Mouse (Mus musculus) CH12.LX (cell line): ENCODE measurements around the gene Gm7694.

Source experiments
- BHLHE40 ChIP-seq: IDR thresholded peaks from 2 replicates; pipeline ENCODE4 v1.6.1; 2011; ENCODE audit warnings: mild to moderate bottlenecking, low read depth, low read length, improper control_type of control experiment
- CHD1 ChIP-seq: IDR thresholded peaks from 2 replicates; pipeline ENCODE4 v1.6.1; 2012; ENCODE audit warnings: low read depth, low read length, improper control_type of control experiment, inconsistent platforms
- CHD2 ChIP-seq: IDR thresholded peaks from 2 replicates; pipeline ENCODE4 v1.6.1; 2011; ENCODE audit warnings: low read length, improper control_type of control experiment
- CTCF ChIP-seq, 2 experiments: IDR thresholded peaks in 1 of 2; conservative IDR thresholded peaks in 1 of 2; 2 replicates each; pipeline ENCODE4 v1.5.1; 2011 to 2012; ENCODE audit warnings: low read depth in 2 of 2, low read length in 2 of 2, improper control_type of control experiment in 1 of 2, inconsistent platforms in 1 of 2, mild to moderate bottlenecking in 1 of 2, moderate library complexity in 1 of 2
- E2F4 ChIP-seq: IDR thresholded peaks from 2 replicates; pipeline ENCODE4 v1.6.1; 2011; ENCODE audit warnings: low read depth, low read length, improper control_type of control experiment; ENCODE audit not compliant: insufficient replicate concordance
- EP300 ChIP-seq: IDR thresholded peaks from 2 replicates; pipeline ENCODE4 v1.6.1; 2011; ENCODE audit warnings: low read length, improper control_type of control experiment
- KAT2A ChIP-seq: IDR thresholded peaks from 2 replicates; pipeline ENCODE4 v1.6.1; 2012; ENCODE audit warnings: low read length, improper control_type of control experiment, inconsistent platforms; ENCODE audit not compliant: insufficient replicate concordance
- MYC ChIP-seq: IDR thresholded peaks from 2 replicates; pipeline ENCODE4 v1.6.1; 2011; ENCODE audit warnings: low read depth, mild to moderate bottlenecking, improper control_type of control experiment, low read length
- NRF1 ChIP-seq: IDR thresholded peaks from 2 replicates; pipeline ENCODE4 v1.6.1; 2014; ENCODE audit warnings: low read depth, mild to moderate bottlenecking, inconsistent platforms, low read length, improper control_type of control experiment, moderate library complexity
- PAX5 ChIP-seq: IDR thresholded peaks from 2 replicates; pipeline ENCODE4 v1.6.1; 2012; ENCODE audit warnings: low read length, inconsistent platforms, mixed read lengths
- POLR2A ChIP-seq: IDR thresholded peaks from 2 replicates; pipeline ENCODE4 v1.6.1; 2011; ENCODE audit warnings: low read depth, mild to moderate bottlenecking, improper control_type of control experiment, low read length
- RAD21 ChIP-seq: IDR thresholded peaks from 2 replicates; pipeline ENCODE4 v1.6.1; 2011; ENCODE audit warnings: low read depth, mild to moderate bottlenecking, low read length, improper control_type of control experiment, moderate library complexity
- TCF12 ChIP-seq: IDR thresholded peaks from 2 replicates; pipeline ENCODE4 v1.6.1; 2014; ENCODE audit warnings: low read depth, mild to moderate bottlenecking, inconsistent platforms, low read length, improper control_type of control experiment
- USF1 ChIP-seq: IDR thresholded peaks from 2 replicates; pipeline ENCODE4 v1.6.1; 2014; ENCODE audit warnings: low read depth, mild to moderate bottlenecking, inconsistent platforms, low read length, improper control_type of control experiment

DNA sequence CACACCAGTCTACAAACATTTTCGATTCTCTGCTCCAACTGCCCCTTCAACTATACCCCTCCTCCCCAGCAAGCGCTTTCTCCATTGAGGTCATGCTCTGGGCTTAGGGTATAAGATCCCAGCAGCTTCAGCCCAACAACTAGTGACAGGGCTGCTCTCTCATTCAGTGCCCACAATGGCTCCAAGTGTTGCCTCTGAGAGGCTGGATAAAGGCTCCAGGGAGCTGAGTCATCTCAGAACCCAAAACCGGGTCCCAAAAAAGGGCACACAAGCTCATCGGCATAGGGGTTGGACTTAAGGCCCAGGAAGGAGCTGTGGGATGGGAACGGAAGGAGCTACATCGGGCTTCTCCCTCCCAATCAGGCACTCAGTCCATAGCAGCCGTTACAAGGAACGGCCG lies 4.4 kb downstream of the Gm7694 start:
- TF ChIP-seq CHD2 (no peak), USF1 (no peak), EP300 (no peak), CTCF (conservative IDR thresholded peaks at IDR 0.05 in 1 of 2, IDR thresholded peaks at IDR 0.05 in 1 of 2; ENCODE audit: low read depth in 2 of 2, low read length in 2 of 2) (no peak), POLR2A (no peak), TCF12 (no peak), RAD21 (no peak), KAT2A (no peak), E2F4 (no peak), NRF1 (no peak), CHD1 (no peak), MYC (no peak), BHLHE40 (no peak), PAX5 (no peak)
